Mouse (Mus musculus): ENCODE measurements around the gene Wfdc2. TPM values are rescaled to one million over a fixed set of nuclear protein-coding genes. Genes with fewer than 3 reads are reported as not detected.
"Not testable (repeated sequence)": the region's sequence is repeated elsewhere in the genome, so short reads cannot be mapped to it uniquely, and the experiment has no call there.

Gene Wfdc2
- total RNA-seq, 1 experiment from 2014 or later: not detected

GRCm38 (mm10) chr2:164543745-164544144 lies 18.5 kb upstream of the Wfdc2 start:
- no peak for ATAC-seq (replicated peaks; ENCODE audit: low read depth, poor library complexity, severe bottlenecking)

GRCm38 (mm10) chr2:164544454-164545097 lies 17.6 kb upstream of the Wfdc2 start:
- ATAC-seq (replicated peaks; ENCODE audit: low read depth, poor library complexity, severe bottlenecking): peak; percentile 96

GRCm38 (mm10) chr2:164549338-164549737 lies 12.9 kb upstream of the Wfdc2 start:
- ATAC-seq (replicated peaks; ENCODE audit: low read depth, poor library complexity, severe bottlenecking): no peak

GRCm38 (mm10) chr2:164549963-164550894 lies 12.0 kb upstream of the Wfdc2 start:
- no peak for ATAC-seq (replicated peaks; ENCODE audit: low read depth, poor library complexity, severe bottlenecking)

GRCm38 (mm10) chr2:164550895-164551269 lies 11.3 kb upstream of the Wfdc2 start:
- no peak for ATAC-seq (replicated peaks; ENCODE audit: low read depth, poor library complexity, severe bottlenecking)

DNA sequence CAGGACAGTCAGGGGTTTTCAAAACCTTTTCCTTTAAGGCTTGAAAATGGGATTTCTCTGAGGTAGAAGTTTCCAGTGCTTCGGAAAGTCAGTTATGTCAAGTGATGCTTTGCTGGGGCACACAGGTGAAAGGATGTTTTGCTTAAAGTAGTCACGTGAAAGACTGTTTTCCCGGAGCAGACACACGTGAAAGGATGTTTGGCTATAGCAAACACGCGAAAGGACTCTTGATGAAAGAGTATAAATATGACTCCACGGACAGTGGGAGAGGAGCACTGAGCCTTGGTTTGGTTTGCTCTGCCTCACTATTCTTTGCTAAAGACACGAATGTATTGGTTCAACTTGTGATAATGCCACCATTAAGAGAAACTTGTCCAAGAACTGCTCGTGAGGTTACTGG lies 10.7 kb upstream of the Wfdc2 start:
- no peak for ATAC-seq (replicated peaks; ENCODE audit: low read depth, poor library complexity, severe bottlenecking)

GRCm38 (mm10) chr2:164558426-164558825 lies 3.8 kb upstream of the Wfdc2 start:
- ATAC-seq (replicated peaks; ENCODE audit: low read depth, poor library complexity, severe bottlenecking): no peak

DNA sequence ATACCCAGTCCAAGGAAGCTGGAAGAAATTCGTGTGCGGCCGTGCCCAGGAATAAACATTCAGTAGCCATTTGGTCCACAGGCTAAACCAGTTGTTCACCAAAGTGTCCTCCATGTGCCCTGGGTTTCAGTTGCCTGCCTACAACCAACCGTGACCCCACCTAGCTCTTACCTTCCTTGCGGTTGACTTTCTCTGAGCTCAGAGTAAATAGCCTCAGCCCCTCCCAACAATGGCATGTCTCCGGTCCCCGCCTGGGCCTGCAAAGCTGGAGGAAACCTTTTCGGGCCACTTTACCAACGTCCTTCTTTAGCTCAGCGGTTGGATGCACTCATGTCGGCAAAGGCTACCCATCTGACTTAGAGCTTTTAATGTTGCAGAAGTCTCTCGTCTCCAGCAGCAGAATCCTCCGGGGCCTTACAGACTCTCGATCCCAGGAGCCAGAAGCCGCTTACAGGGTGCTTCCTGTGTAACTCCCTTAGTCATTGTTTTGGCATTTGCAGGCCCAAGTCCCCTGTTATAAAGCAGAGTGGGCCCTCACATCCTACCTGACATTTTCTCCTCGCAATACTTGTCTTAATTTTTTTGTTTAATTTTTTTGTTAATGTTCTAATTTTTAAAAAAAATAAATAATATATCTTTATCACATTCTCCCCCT lies 3.1 kb upstream of the Wfdc2 start:
- peak; percentile 39 for ATAC-seq (replicated peaks; ENCODE audit: low read depth, poor library complexity, severe bottlenecking)

DNA sequence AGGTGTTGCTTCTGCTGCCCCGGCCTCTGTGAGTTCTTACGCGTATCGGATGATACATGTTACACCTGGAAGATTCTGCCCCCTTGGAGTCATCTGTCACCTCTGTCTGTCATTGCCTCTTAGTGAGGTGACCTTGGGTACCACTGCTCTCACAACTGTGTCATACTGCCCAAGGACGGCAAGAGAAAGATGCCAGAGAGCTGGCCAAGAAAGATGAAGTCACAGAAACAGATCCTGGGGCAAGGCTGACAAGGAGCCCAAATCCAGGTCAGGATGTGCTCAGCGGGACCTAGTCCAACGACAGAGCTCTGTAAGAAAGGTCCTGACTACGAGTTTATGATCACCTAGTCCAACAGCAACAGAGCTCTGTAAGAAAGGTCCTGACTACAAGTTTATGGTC lies 2.1 kb upstream of the Wfdc2 start:
- ATAC-seq (replicated peaks; ENCODE audit: low read depth, poor library complexity, severe bottlenecking): no peak

DNA sequence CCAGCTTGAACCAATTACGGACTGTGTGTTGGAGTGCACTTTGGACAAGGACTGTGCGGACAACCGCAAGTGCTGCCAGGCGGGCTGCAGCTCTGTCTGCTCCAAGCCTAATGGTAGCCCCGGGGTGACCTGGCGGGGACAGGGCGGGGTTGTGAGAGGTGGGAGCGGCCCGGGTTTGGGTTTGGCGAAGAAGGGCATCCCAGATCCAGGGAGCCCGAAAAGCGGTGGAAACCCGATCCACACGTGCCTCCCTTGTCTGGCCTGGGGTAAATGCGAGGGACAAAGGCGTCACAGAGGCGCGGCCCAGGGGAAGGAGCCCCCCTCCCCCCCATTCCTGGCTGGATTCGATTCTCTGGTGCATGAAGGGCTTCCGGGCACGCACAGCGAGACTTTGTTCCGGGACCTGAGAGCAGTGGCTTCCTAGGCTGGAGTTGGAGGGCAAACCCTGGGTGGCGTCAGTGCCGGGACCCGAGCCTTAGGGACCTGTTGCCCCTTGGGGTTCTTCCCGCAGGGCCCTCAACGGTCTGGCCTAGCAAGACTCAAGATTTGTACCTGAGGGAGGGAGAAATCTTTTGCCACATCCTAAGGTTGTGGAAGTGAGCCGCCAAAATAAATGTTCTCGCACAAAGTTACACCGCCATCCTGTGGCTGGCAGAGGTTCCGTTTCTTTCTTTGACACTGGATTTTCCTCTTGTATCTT lies 1.3 kb downstream of the Wfdc2 start:
- peak; percentile 65 for ATAC-seq (replicated peaks; ENCODE audit: low read depth, poor library complexity, severe bottlenecking)

GRCm38 (mm10) chr2:164564346-164564745 lies 2.1 kb downstream of the Wfdc2 start:
- no peak for ATAC-seq (replicated peaks; ENCODE audit: low read depth, poor library complexity, severe bottlenecking)

GRCm38 (mm10) chr2:164566997-164567396 lies 4.8 kb downstream of the Wfdc2 start:
- no peak for ATAC-seq (replicated peaks; ENCODE audit: low read depth, poor library complexity, severe bottlenecking)

DNA sequence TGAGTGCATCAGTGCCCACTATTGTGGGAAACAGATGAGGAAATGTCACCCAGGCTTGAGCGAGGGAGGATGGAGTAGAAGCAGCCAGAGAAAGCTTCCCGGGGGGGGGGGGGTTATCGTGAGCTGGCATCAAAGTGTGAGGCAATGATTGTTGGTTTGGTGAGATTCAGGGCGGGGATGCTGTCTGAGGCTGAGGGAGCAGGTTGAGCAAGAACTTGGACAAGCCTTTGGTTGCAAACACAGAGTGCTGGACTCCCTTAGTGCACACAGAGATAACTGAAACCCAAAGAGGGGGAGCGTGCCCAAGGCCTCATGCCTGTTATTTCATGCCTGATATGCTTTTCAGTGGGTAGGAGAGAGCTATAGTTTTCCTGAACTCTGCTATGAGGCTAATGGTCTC lies 5.2 kb downstream of the Wfdc2 start:
- ATAC-seq (replicated peaks; ENCODE audit: low read depth, poor library complexity, severe bottlenecking): no peak

- not testable (repeated sequence) for ATAC-seq (replicated peaks; ENCODE audit: low read depth, poor library complexity, severe bottlenecking)
Observed at GRCm38 (mm10) chr2:164573359-164573758, 11.1 kb downstream of the Wfdc2 start, which contains the start of gene Spint3. Spint3 (minus strand) TSS chr2:164573459.

GRCm38 (mm10) chr2:164585025-164585725 lies 23.0 kb downstream of the Wfdc2 start, which contains the start of gene Wfdc6a:
Wfdc6a (minus strand) TSS chr2:164585447.
- not testable (repeated sequence) for ATAC-seq (replicated peaks; ENCODE audit: low read depth, poor library complexity, severe bottlenecking)

- peak; percentile 81 for ATAC-seq (replicated peaks; ENCODE audit: low read depth, poor library complexity, severe bottlenecking)
Observed at GRCm38 (mm10) chr2:164592014-164592413, 29.8 kb downstream of the Wfdc2 start.

DNA sequence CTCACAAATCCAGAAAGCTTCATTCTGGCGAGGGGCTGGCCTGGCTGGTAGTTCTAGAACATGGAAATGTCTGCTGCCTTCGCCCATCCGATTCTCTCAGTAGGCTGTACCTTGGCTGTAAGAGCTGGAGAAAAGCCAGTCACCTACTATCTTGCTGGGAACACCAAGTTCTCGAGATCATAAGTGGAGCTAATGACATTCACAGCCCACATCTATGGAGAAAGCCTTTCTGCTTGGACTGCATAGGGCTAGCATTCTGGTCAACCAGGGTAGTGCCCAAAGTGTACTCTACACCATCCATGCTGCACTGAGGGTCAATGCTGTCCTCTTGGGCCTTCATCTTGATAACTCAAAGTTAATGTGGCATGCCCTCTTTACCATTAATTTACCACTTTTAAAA lies 31.3 kb downstream of the Wfdc2 start, which contains the start of gene Eppin:
Gene Eppin (minus strand): TSS at position 101 of the 400 bp plus-strand sequence.
- ATAC-seq (replicated peaks; ENCODE audit: low read depth, poor library complexity, severe bottlenecking): no peak

DNA sequence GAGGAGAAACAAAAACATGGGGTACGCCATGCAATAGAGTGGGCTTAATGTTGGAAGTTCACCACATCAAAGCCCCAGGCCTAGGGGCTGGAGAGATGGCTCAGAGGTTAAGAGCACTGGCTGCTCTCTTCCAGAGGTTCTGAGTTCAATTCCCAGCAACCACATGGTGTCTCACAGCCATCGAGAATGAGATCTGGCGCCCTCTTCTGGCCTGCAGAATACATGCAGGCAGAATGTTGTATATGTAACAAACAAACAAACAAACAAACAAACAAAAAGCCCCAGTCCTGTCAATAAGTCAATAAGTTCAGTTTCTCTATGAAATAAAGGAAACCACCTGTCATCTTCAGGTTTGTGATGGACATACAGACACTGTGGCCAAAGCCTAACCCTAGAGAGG lies 38.0 kb downstream of the Wfdc2 start:
- ATAC-seq (replicated peaks; ENCODE audit: low read depth, poor library complexity, severe bottlenecking): no peak

DNA sequence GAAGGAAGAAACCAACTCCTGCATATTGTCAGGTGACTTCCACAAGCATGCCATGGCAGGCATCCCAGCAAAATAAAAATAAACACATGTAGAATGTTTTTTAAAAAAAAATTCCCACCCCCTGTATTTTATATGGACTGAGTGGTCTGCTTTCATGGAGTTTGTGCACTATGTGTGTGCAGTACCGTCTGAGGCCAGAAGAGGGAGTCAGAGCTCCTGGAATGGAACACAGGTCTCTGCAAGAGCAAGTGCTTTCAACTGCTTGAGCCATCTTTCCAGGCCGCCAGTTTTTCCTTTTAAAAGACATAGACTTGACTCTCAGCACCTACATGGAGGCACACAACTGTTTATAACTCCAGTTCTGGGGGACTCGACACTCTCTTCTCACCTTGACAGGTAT lies 41.3 kb downstream of the Wfdc2 start:
- ATAC-seq (replicated peaks; ENCODE audit: low read depth, poor library complexity, severe bottlenecking): no peak

All from common myeloid progenitor, adult 5-6 weeks (primary cell).